ENCODE assay signal across 21 mouse cellular contexts in genomic region chr15:101414807-101415565, GRCm38 (mm10). TPM values are rescaled to one million over a fixed set of nuclear protein-coding genes. Genes with fewer than 3 reads are reported as not detected.
DNase-seq lines count a peak whose midpoint lies in the region; TF ChIP-seq lines count a peak whose summit lies in the region.
"Had no signal": no experiment of that assay in that cellular context is flagged by ENCODE, and none has a peak within 500 bp of the region (broad histone marks: within the 10 kb centered on the region; RNA-seq: fewer than 3 reads in every experiment).

No protein-coding gene starts in this region.

- peak; percentile 2 for DNase-seq in kidney, adult 2 months
- DNase-seq in kidney, postnatal 10 days = no peak
- DNase-seq in cerebellum, postnatal 14 days = peak; percentile 24 to 44
- DNase-seq in large intestine, adult 2 months (ENCODE audit: low read depth, low spot score) = peak; percentile 50
- no peak for DNase-seq in left cerebral cortex, postnatal 36 days (ENCODE audit: low spot score in 2 of 2)
- no peak for DNase-seq in Muller cell, postnatal 12 days (ENCODE audit: inconsistent ontology term)
- DNase-seq in heart, adult 2 months = no peak
- DNase-seq: adrenal gland, postnatal 10 days; embryo, embryonic 11 days; heart, adult 11 months; retina, postnatal 1 day had no signal

- peaks cover 3% of the 10 kb centered on the region; the same call in 1 of the 2 replicates for H3K4me1 ChIP-seq in kidney, adult 2 months (ENCODE audit: control insufficient read depth, insufficient read depth, low read length)
- H3K4me1 ChIP-seq in ES-Bruce4 (ENCODE audit: control insufficient read depth, insufficient read depth, low read length) = peaks cover 8% of the 10 kb centered on the region
- no peaks in the 10 kb centered on the region for H3K4me1 ChIP-seq in heart, adult 2 months (ENCODE audit: control insufficient read depth, insufficient read depth, low read length)

- no peaks in the 10 kb centered on the region for H3K9me3 ChIP-seq in ES-Bruce4 (replicated peaks; ENCODE audit: control insufficient read depth, insufficient read depth, low read length, poor library complexity, severe bottlenecking)
- H3K9me3 ChIP-seq: hindbrain, embryonic 13.5 days; limb, embryonic 15.5 days had no signal

- no peaks in the 10 kb centered on the region for H3K36me3 ChIP-seq in kidney, adult 2 months (ENCODE audit: control insufficient read depth, insufficient read depth, low read length)
- no peaks in the 10 kb centered on the region for H3K36me3 ChIP-seq in ES-Bruce4 (ENCODE audit: control insufficient read depth, insufficient read depth, low read length, poor library complexity, severe bottlenecking)
- H3K36me3 ChIP-seq in heart, adult 2 months (ENCODE audit: control insufficient read depth, insufficient read depth, low read length) = no peaks in the 10 kb centered on the region
- H3K36me3 ChIP-seq: hindbrain, embryonic 13.5 days; limb, embryonic 15.5 days had no signal

- no peak for TF ChIP-seq POLR2A in kidney, adult 2 months (IDR thresholded peaks at IDR 0.05; ENCODE audit: low read depth, low read length)
- no peak for TF ChIP-seq POLR2A in ES-Bruce4 (IDR thresholded peaks at IDR 0.05; ENCODE audit: insufficient read depth, low read length)
- no peak for TF ChIP-seq POLR2A in heart, adult 2 months (IDR thresholded peaks at IDR 0.05; ENCODE audit: insufficient read depth, low read depth, low read length)

- 53% methylated on average over 11 of the region's 11 CpGs for WGBS in kidney, adult 2 months
- 28% methylated on average over 11 of the region's 11 CpGs for WGBS in large intestine, adult 2 months
- 68% methylated on average over 11 of the region's 11 CpGs for WGBS in heart, adult 2 months

- no peaks in the 10 kb centered on the region for H3K27me3 ChIP-seq in kidney, adult 2 months (replicated peaks; ENCODE audit: control insufficient read depth, insufficient read depth, low read length)
- H3K27me3 ChIP-seq in ES-Bruce4 (ENCODE audit: control insufficient read depth, insufficient read depth, low read length, poor library complexity, severe bottlenecking) = no peaks in the 10 kb centered on the region; the same call in 1 of the 2 replicates
- peaks cover 3% of the 10 kb centered on the region; the same call in 1 of the 2 replicates for H3K27me3 ChIP-seq in heart, adult 2 months (ENCODE audit: control insufficient read depth, insufficient read depth, low read length)

- H3K79me2 ChIP-seq in heart, adult 2 months (replicated peaks; ENCODE audit: control insufficient read depth, insufficient read depth, low read length) = no peaks in the 10 kb centered on the region

- TF ChIP-seq EP300 in ES-Bruce4 (IDR thresholded peaks at IDR 0.05; ENCODE audit: insufficient read depth, low read depth, low read length) = peak; percentile 89
- TF ChIP-seq EP300 in heart, adult 2 months (IDR thresholded peaks at IDR 0.05; ENCODE audit: insufficient read depth, low read depth, low read length) = no peak

- H3K4me3 ChIP-seq in kidney, adult 2 months (ENCODE audit: insufficient read depth, low read depth, low read length) = no peak overlapping the region
- no peak overlapping the region for H3K4me3 ChIP-seq in ES-Bruce4 (ENCODE audit: low read depth, low read length)
- H3K4me3 ChIP-seq in heart, adult 2 months = no peak overlapping the region
- H3K4me3 ChIP-seq: hindbrain, embryonic 13.5 days; layer of hippocampus, adult 2 months; left cerebral cortex, adult 2 months; limb, embryonic 15.5 days had no signal

- no peak overlapping the region for H3K9ac ChIP-seq in ES-Bruce4 (ENCODE audit: low read depth, poor library complexity, severe bottlenecking)
- no peak overlapping the region for H3K9ac ChIP-seq in heart, adult 2 months (ENCODE audit: low read depth, low read length)
- H3K9ac ChIP-seq: hindbrain, embryonic 13.5 days; limb, embryonic 15.5 days had no signal

- no peak overlapping the region for H3K27ac ChIP-seq in kidney, adult 2 months (ENCODE audit: insufficient read depth, low read depth, low read length)
- H3K27ac ChIP-seq in ES-Bruce4 (ENCODE audit: insufficient read depth, low read length) = no peak overlapping the region
- no peak overlapping the region for H3K27ac ChIP-seq in heart, adult 2 months
- H3K27ac ChIP-seq: hindbrain, embryonic 13.5 days; layer of hippocampus, adult 2 months; left cerebral cortex, adult 2 months; limb, embryonic 15.5 days had no signal

- TF ChIP-seq CTCF in kidney, adult 2 months (conservative IDR thresholded peaks at IDR 0.05; ENCODE audit: insufficient read depth, insufficient read length, low read depth, low read length) = no peak
- TF ChIP-seq CTCF in ES-Bruce4 (IDR thresholded peaks at IDR 0.05; ENCODE audit: low read depth, low read length) = no peak
- no peak for TF ChIP-seq CTCF in heart, adult 2 months (IDR thresholded peaks at IDR 0.05)

- intact Hi-C loops in left cerebral cortex, postnatal 36 days (cut with DNase I) = no loop called here
- intact Hi-C loops in heart, adult 2 months (cut with DNase I) = no loop called here

RNA-seq across cellular contexts. Expression of gene Krt7, which starts 4.1 kb away (rescaled TPM):
- 50.9 and 57.3 TPM in 2 replicates for polyA plus RNA-seq in kidney, adult 2 months (2012; rRNA removed)
- 30.7 and 36.4 TPM in 2 replicates for polyA plus RNA-seq in ES-Bruce4 (2011; ENCODE audit: insufficient read depth, insufficient read length, low read depth, missing spikeins)
- 33.0 and 44.4 TPM in 2 replicates for polyA plus RNA-seq in large intestine, adult 2 months (2012; rRNA removed)
- under 1 TPM in 1 of 2 experiments, not detected in 1; 0.07 TPM for total RNA-seq in left cerebral cortex, postnatal 36 days (2021)
- total RNA-seq in heart, adult 2 months (2021) = 1 to 10 TPM; 2.5 to 3.1 TPM
- polyA plus RNA-seq in heart, adult 2 months (2012; rRNA removed) = 2.6 and 3.3 TPM in 2 replicates
- total RNA-seq: layer of hippocampus, adult 2 months had no signal

RNA-seq across cellular contexts. Expression of gene Krt87, which starts 23.6 kb away (rescaled TPM):
- polyA plus RNA-seq in kidney, adult 2 months (2012; rRNA removed) = not detected in 2 replicates
- polyA plus RNA-seq in ES-Bruce4 (2011; ENCODE audit: insufficient read depth, insufficient read length, low read depth, missing spikeins) = not detected in 2 replicates
- 0.62 and 1.3 TPM in 2 replicates for polyA plus RNA-seq in large intestine, adult 2 months (2012; rRNA removed)
- under 1 TPM in 1 of 2 experiments, not detected in 1; 0.37 TPM for total RNA-seq in left cerebral cortex, postnatal 36 days (2021)
- total RNA-seq in heart, adult 2 months (2021) = not detected
- not detected in 2 replicates for polyA plus RNA-seq in heart, adult 2 months (2012; rRNA removed)
- total RNA-seq: adrenal gland, postnatal 10 days; ES-E14; gastrocnemius, adult 18-20 months; neutrophil, adult 5-6 weeks had no signal
- polyA plus RNA-seq: heart, postnatal 0 days had no signal

RNA-seq across cellular contexts. Expression of gene Krt88, which starts 32.6 kb away (rescaled TPM):
- polyA plus RNA-seq in kidney, adult 2 months (2012; rRNA removed) = 0.18 TPM in 1 of 2 replicates, not detected in the other
- polyA plus RNA-seq in ES-Bruce4 (2011; ENCODE audit: insufficient read depth, insufficient read length, low read depth, missing spikeins) = not detected in 2 replicates
- 0.09 and 0.12 TPM in 2 replicates for polyA plus RNA-seq in large intestine, adult 2 months (2012; rRNA removed)
- total RNA-seq in left cerebral cortex, postnatal 36 days (2021) = not detected
- total RNA-seq in heart, adult 2 months (2021) = not detected
- not detected in 2 replicates for polyA plus RNA-seq in heart, adult 2 months (2012; rRNA removed)
- total RNA-seq: adrenal gland, postnatal 10 days; ES-E14; gastrocnemius, adult 18-20 months; layer of hippocampus, adult 2 months; left cerebral cortex, adult 2 months; neutrophil, adult 5-6 weeks had no signal
- polyA plus RNA-seq: forebrain, embryonic 16.5 days; heart, postnatal 0 days; hindbrain, embryonic 13.5 days; limb, embryonic 15.5 days had no signal

RNA-seq across cellular contexts. Expression of gene Krt80, which starts 45.0 kb away (rescaled TPM):
- 14.2 and 14.7 TPM in 2 replicates for polyA plus RNA-seq in kidney, adult 2 months (2012; rRNA removed)
- polyA plus RNA-seq in ES-Bruce4 (2011; ENCODE audit: insufficient read depth, insufficient read length, low read depth, missing spikeins) = 1.1 and 1.6 TPM in 2 replicates
- 1.0 and 1.1 TPM in 2 replicates for polyA plus RNA-seq in large intestine, adult 2 months (2012; rRNA removed)
- 1 to 10 TPM; 3.4 to 6.1 TPM for total RNA-seq in left cerebral cortex, postnatal 36 days (2021)
- 1 to 10 TPM; 2.2 to 2.8 TPM for total RNA-seq in heart, adult 2 months (2021)
- 2.0 and 3.2 TPM in 2 replicates for polyA plus RNA-seq in heart, adult 2 months (2012; rRNA removed)

RNA-seq across cellular contexts. Expression of gene Krt81, which starts 48.6 kb away (rescaled TPM):
- polyA plus RNA-seq in kidney, adult 2 months (2012; rRNA removed) = not detected in 2 replicates
- not detected in 2 replicates for polyA plus RNA-seq in ES-Bruce4 (2011; ENCODE audit: insufficient read depth, insufficient read length, low read depth, missing spikeins)
- polyA plus RNA-seq in large intestine, adult 2 months (2012; rRNA removed) = not detected in 2 replicates
- total RNA-seq in left cerebral cortex, postnatal 36 days (2021) = not detected
- not detected for total RNA-seq in heart, adult 2 months (2021)
- polyA plus RNA-seq in heart, adult 2 months (2012; rRNA removed) = not detected in 2 replicates
- total RNA-seq: adrenal gland, postnatal 10 days; ES-E14; gastrocnemius, adult 18-20 months; layer of hippocampus, adult 2 months; left cerebral cortex, adult 2 months; neutrophil, adult 5-6 weeks had no signal
- polyA plus RNA-seq: forebrain, embryonic 16.5 days; heart, postnatal 0 days; hindbrain, embryonic 13.5 days had no signal

Comparison
In these comparisons a context has a peak if more than half of its experiments do, and no peak if none do; other contexts are left out.
1. DNase-seq: peak in kidney, adult 2 months (single experiment), cerebellum, postnatal 14 days (2 of 2) and large intestine, adult 2 months (single experiment); none in kidney, postnatal 10 days (single experiment), left cerebral cortex, postnatal 36 days (0 of 2), Muller cell, postnatal 12 days (single experiment) and heart, adult 2 months (0 of 2).